Mouse (Mus musculus): ENCODE measurements around the gene Barx2. TPM values are rescaled to one million over a fixed set of nuclear protein-coding genes. Genes with fewer than 3 reads are reported as not detected.

Barx2 gene
- 1.6 TPM for polyA plus RNA-seq (2014; fragmentation: Illumina TruSeq; extraction: RNeasy Lipid Tissue Mini Kit (QIAGEN cat#74804))

GRCm38 (mm10) chr9:31912921-31913738 lies at the start of gene Barx2:
Gene Barx2 (minus strand): TSS chr9:31913462.

Other genes starting within 250 kb of the Barx2 start
- 18.4 TPM for gene Arhgap32, start 202.7 kb upstream of the Barx2 start, polyA plus RNA-seq (2014; fragmentation: Illumina TruSeq; extraction: RNeasy Lipid Tissue Mini Kit (QIAGEN cat#74804))

Data from ovary, adult 10 weeks (tissue).